Mouse (Mus musculus) ovary, postnatal 14 days (tissue): Measurements from ENCODE around the gene Gm10715.
"Not testable (repeated sequence)": the region's sequence is repeated elsewhere in the genome, so short reads cannot be mapped to it uniquely, and the experiment has no call there.

Experiments
- DNase-seq: peaks from one replicate; pipeline ENCODE4 v3.0.0; 2022; ENCODE audit warnings: low spot score

Gm10715 gene

DNA sequence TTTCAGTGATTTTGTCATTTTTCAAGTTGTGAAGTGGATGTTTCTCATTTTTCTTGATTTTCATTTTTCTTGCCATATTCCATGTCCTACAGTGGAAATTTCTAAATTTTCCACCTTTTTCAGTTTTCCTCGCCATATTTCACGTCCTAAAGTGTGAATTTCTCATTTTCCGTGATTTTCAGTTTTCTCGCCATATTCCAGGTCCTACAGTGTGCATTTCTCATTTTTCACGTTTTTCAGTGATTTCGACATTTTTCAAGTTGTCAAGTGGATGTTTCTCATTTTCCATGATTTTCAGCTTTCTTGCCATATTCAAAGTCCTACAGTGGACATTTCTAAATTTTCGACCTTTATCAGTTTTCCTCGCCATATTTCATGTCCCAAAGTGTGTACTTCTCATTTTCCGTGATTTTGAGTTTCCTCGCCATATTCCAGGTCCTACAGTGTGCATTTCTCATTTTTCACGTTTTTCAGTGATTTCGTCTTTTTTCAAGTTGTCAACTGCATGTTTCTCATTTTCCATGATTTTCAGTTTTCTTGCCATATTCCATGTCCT lies 11.7 kb upstream of the Gm10715 start, which contains the start of gene Gm10717:
Gene Gm10717 (plus strand): TSS at position 506 of the 556 bp plus-strand sequence.
- peak; percentile 42 for DNase-seq

- DNase-seq, result peak; percentile 82
Measured at GRCm38 (mm10) chr9:3025653-3026052, 11.0 kb upstream of the Gm10715 start.

- not testable (repeated sequence) for DNase-seq
Measured at GRCm38 (mm10) chr9:3026136-3026535, 10.5 kb upstream of the Gm10715 start.

DNA sequence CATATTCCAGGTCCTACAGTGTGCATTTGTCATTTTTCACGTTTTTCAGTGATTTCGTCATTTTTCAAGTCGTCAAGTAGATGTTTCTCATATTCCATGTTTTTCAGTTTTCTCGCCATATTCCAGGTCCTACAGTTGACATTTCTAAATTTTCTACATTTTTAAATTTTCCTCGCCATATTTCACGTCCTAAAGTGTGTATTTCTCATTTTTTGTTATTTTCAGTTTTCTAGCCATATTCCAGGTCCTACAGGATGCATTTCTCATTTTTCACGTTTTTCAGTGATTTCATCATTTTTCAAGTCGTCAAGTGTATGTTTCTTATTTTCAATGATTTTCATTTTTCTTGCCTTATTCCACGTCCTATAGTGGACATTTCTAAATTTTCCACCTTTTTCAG lies 9.9 kb upstream of the Gm10715 start:
- DNase-seq, result not testable (repeated sequence)

DNA sequence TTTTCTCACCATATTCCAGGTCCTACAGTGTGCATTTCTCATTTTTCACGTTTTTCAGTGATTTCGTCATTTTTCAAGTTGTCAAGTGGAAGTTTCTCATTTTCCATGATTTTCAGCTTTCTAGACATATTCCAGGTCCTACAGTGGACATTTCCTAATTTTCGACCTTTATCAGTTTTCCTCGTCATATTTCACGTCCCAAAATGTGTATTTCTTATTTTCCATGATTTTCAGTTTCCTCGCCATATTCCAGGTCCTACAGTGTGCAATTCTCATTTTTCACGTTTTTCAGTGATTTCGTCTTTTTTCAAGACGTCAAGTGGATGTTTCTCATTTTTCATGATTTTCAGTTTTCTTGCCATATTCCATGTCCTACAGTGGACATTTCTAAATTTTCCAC lies 9.5 kb upstream of the Gm10715 start:
- not testable (repeated sequence) for DNase-seq

GRCm38 (mm10) chr9:3029276-3030000 lies 7.2 kb upstream of the Gm10715 start:
- peak; percentile 23 for DNase-seq

DNA sequence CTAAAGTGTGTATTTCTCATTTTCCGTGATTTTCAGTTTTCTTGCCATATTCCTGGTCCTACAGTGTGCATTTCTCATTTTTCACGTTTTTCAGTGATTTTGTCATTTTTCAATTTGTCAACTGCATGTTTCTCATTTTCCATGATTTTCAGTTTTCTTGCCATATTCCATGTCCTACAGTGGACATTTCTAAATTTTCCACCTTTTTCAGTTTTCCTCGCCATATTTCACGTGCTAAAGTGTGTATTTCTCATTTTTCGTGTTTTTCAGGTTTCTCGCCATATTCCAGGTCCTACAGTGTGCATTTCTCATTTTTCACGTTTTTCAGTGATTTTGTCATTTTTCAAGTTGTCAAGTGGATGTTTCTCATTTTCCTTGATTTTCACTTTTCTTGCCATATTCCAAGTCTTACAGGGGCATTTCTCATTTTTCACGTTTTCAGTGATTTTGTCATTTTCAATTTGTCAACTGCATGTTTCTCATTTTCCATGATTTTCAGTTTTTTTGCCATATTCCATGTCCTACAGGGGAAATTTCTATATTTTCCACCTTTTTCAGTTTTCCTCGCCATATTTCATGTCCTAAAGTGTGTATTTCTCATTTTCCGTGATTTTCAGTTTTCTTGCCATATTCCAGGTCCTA lies 5.9 kb upstream of the Gm10715 start:
- not testable (repeated sequence) for DNase-seq

- not testable (repeated sequence) for DNase-seq
Measured at GRCm38 (mm10) chr9:3034299-3034698, 2.4 kb upstream of the Gm10715 start, which contains the start of gene Gm17535. Gene Gm17535, plus strand, starts transcription at chr9:3034599.

- DNase-seq, result not testable (repeated sequence)
Measured at GRCm38 (mm10) chr9:3038161-3038560, 1.5 kb downstream of the Gm10715 start.
